Mouse (Mus musculus) thymus, postnatal 10 days (tissue): ENCODE measurements around the gene Tox4.
"Not testable (repeated sequence)": the region's sequence is repeated elsewhere in the genome, so short reads cannot be mapped to it uniquely, and the experiment has no call there.

Experiments
- DNase-seq, 2 experiments: peaks; one replicate each; pipeline ENCODE4 v3.0.0; 2021; ENCODE audit warnings: low spot score in 2 of 2

The Tox4 gene

DNA sequence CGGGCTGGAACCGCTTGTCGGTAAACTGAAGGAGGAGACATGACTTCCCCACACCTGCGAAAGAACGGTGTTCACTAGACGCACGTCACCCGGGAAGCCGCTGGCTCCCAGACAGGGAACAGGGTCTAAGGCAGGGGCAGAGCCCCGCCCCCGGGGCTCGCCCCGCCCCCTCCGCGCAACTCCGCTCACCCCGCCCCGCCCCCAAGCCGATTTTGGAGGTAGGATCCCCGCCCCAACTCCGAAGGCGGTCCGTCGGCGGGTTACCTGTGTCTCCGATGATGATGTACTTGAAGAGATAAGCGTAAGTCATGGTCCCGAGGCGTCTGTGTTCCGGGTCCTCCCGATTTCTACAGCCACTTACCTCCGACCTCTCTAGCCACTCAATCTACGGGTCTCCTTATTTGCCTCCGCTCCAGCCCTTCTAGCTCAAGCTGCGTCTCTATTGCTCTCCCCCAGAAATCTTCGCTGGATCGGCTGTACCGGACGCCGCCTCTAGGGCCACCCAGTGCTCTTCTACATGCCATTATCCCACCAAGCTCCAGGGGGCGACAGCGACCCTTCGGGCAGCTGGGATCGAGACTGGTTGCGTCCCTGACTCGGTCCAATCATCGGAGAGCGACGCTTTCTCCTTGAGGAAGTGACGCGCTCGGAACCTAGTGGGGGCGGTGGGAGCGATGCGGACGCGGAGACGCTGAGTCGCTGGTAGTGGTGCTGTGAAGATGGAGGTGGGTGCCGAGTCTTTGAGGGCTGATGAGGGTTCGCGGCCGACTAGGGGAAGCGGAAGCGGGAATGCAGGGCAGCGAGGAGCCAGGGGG, at the start of gene Tox4, which contains the start of gene Rab2b:
Tox4 (plus strand) TSS at position 215 of the 815 bp plus-strand sequence.
Rab2b (minus strand) TSS at position 614 of the 815 bp plus-strand sequence.
- DNase-seq = peak; percentile 97 to 99

DNA sequence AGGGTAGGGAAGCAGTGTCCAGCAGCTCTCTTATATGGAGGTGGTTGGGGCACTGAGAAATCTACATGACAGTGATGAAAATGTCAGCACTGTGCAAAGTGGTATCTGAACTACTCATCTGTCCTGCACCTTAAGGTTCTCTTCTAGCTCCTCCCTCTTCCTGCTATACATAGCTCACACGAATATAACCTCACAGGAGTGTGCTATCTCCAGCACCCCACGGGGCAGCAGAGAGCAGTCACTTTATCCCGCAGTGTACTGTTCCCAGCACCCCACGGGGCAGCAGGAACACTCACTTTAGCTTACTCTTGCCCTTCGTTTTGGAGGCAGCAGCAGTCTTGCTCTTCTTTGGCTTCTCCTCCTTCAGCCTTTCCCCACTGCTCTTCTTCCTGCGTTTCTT, 46.7 kb upstream of the Tox4 start:
- DNase-seq = no peak

GRCm38 (mm10) chr14:52235165-52235564, 43.8 kb upstream of the Tox4 start:
- no peak for DNase-seq

- no peak for DNase-seq
These were observed 42.7 kb upstream of the Tox4 start for GRCm38 (mm10) chr14:52236216-52236615.

DNA sequence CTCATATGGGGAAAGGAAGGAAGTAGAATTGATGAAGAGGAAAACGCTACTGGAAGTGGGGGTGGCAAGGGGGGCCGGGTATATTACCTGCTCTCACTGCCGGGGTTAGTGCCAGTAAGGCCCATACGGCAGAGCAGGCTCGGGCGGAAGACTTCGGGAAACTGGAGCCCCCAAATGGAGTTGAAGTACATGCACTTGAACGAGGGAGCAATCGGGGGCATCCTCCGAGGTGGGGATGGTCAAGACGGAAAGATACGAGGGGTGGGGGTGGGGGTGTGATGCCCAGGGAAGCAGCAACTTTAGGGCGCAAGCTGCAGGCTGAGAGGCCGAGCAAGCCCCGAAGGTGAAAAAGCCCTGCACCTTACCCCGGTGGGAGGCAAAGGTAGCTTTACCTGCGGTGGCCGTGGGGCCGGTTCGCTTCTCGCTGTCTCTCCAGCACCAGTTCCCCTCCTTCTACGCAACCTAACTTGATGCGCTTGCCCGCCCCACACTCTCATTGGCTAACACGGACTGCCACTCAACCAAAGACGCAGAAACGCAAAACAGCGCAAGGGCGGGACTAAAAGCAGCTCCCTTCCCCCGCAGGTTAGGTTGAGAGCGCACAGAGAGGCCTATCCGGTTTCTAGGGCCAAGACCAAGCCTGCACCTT, 34.8 kb upstream of the Tox4 start:
- peak; percentile 97 to 99 for DNase-seq

GRCm38 (mm10) chr14:52244690-52245042, 34.3 kb upstream of the Tox4 start:
- no peak for DNase-seq

DNA sequence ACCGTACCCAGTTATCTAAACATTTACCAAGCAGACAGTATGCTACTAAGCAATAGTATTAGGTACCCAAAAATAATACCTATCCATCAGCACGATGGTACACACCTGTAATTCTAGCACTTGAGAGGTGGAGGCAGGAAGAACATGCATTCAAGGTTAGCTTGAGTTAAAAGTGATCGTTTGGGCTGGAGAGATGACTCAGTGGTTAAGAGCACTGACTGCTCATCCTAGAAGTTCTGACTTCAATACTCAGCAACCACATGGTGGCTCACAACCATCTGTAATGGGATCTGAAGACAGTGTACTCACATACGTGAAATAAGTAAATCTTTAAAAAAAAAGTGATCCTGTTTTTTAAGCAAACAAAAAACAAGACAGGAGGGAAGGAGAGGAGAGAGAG, 32.8 kb upstream of the Tox4 start:
- no peak for DNase-seq

DNA sequence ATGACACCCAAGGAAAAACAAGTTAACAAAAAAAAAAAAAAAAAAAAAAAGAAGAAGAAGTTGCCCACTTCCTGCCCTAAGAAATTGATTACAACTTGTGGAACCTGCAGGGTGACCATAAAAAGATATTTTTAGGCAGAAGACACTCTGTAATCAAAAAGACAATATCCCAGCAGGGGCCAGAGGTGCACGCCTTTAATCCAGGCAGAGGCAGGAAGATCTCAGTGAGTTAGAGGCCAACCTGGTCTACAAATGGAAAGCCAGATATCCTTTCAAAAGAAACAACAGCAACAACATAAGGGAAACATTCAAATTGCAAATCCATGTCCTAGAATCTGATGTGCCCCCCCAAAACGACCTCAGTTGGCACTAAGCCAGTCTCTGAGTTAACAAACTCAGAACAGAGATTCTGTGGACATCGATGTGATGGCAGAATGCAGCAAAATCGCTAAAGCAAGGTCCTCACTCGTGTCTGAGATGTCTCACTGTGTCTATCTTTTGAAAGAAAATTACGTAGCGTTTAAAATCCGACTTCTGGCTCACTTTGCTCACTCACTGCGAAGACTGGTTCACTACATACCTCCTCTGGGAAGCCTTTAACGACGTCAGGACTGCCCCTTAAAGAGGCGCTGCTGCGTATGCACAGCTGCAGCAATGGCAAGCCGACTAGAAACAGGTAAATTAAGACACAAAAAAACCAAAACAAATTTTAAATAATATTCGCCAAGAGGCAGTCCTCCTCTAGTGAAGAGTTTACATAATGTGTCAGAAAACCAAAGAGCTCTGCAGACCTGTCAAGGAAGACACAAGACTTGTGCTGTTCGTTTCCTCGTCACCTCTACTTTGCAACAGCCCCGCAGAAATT, 22.4 kb upstream of the Tox4 start:
- DNase-seq = peak in 1 of 2 experiments; percentile 5

DNA sequence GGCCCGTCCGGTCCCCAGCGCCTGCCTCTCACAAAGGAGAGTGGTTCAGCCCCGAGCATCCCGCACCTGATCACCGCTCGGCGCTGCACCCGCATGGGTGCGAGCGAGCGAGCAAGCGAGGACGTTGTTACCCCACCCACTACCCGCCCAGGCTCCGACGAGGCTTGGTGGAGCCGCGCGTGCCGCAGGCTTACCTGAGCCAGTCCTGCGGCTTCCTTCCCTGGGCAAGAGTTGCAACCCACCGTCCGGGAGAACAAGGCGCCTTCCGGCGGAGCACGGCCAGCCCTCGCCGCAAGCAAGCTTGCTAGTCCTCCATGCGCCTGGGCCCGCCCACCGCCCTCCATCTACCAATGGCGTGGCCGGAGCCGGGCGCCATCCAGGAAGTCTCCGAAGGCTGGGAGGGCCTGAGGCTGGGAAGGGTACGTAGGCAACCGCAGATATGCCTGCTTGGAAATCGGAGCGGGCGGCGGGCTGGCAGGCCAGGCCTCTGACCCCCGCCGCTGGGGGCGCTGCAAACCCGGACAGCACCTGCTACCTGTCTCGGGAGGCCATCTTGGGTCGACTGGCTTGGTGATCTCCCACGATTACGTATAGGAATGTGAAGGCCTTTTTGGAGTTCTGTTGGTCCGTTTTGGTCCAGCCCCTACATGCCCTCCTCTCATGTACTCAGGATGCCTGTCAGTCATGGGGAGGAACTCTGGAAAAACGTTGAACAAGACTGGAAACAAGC, 21.3 kb upstream of the Tox4 start, which contains the start of gene Chd8:
Chd8 (minus strand) TSS at position 297 of the 730 bp plus-strand sequence.
- DNase-seq = peak; percentile 99

DNA sequence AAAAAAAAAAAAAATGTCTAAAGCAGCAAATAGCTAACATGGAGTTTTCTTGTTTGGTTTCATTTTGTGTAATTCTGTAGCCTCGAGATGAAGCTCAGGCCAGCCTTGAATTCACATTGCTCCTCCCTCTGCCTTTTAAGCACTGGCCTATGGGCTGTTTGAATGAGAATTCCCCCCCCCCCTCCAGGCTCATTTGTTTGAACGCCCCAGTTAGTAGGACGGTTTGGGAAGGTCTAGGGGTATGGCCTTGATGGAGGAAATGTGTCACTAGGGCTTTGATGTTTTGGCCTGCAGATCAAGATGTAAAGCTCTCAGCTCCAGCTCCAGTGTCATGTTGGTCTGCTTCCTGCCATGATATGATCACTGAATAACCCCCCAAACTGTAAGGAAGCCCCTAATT, 6.2 kb upstream of the Tox4 start:
- DNase-seq = no peak

DNA sequence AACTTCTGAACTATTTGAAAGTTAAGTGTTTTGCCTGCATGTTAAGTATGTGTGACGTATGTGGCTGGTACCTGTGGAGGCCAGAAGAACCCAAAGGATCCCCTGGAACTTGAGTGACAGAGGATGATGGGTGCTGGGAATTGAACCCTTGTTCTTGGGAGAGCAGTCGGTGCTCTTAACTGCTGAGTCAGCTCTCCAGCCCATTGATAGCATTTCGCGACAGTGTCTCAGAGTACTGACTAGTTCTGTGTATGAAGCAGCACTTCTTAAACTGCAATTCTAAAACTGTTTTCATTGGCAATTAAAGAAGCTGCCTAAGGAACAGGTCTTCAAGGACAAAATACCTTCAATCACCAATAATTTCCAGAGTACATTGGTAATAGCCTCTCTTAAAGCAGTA, 1.7 kb upstream of the Tox4 start:
- no peak for DNase-seq

DNA sequence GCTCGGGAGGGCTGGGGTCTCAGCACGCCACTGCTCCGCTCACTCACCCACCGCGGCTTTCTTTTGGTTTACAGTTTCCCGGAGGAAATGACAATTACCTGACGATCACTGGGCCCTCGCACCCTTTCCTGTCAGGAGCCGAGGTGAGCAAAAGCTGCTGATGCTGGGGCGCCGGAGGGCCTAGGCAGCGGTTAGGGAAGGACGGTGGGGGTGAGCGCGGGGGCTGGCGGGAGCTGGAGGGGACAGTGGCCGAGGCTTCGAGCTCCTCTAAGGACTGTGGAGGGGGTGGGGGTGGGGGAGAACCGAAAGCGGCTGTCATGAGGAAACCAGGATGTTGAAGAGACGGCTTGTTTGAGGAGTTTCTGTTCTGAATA, 788 bp downstream of the Tox4 start:
- no peak for DNase-seq

GRCm38 (mm10) chr14:52283629-52284028, 4.7 kb downstream of the Tox4 start:
- DNase-seq = no peak

- DNase-seq = no peak
These were observed 5.2 kb downstream of the Tox4 start for GRCm38 (mm10) chr14:52284191-52284590.

DNA sequence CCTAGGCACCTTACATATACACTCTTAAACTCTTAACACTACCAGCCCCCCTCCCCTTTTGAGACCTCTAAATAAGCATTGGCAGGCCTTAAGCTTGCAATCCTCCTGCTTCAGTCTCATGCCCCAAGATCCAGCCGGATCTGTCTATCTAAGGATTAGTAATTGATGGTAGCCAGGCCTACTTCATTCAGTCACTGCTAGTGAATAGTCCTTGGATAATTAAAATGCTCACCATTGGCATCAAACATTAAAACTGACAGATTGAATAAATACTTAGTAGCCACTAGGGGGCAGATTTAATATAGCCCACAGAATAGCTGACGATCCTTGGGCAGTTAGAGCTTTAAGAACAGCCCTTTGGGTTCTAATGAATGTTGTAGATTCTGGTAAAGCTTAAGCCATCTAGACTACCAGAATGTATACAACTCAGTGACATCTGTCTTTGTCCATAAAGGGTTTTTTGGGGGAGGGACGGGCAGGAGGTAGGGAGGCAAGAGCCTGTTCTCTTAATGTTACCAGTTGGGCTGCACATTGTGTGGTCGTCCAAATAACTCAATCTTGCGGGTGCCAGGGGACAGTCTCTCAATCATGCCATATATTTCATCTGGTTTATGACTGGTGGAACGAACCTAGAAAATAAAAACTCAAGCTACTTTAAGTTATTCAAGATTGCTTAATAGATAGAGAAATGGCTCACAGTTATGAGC, 16.8 kb downstream of the Tox4 start:
- no peak for DNase-seq

GRCm38 (mm10) chr14:52303517-52303916, 24.6 kb downstream of the Tox4 start:
- not testable (repeated sequence) for DNase-seq

GRCm38 (mm10) chr14:52304644-52305271, 25.8 kb downstream of the Tox4 start, which contains the start of gene Mettl3:
Mettl3 (minus strand) TSS chr14:52305128.
- peak; percentile 78 to 86 for DNase-seq

DNA sequence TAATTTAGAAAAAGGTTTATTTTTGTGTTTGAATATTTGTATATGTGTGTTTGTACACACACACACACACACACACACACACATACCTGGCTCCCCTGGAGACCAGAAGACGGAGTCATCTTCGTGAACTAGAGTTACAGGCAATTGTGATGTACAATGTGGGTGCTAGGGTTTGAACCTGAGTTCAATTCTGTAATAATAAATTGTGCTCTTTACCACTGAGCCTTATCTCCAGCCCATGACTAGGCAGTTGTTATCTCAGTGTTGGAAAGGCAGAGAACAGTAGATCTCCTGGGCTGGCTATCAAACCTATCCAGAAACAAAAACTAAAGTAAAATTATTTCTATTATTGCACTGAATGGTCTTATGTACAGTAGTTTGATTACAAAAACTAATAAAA, 27.2 kb downstream of the Tox4 start:
- DNase-seq = no peak

DNA sequence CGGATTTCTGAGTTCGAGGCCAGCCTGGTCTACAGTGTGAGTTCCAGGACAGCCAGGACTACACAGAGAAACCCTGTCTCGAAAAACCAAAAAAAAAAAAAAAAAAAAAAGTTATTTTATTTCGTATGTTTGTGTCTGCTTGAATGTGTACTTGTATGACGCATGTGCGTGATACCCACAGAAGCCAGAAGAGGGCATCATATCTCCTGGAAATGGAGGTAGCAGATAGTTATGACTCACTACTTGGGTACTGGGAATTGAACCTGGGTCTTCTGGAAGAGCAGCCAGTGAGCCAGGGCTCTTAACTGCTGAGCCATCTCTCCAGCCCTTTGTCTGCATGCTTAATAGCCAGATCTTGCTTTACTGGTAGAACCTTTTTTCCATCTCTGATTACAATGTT, 31.4 kb downstream of the Tox4 start:
- not testable (repeated sequence) for DNase-seq

- no peak for DNase-seq
These were observed 32.0 kb downstream of the Tox4 start for GRCm38 (mm10) chr14:52310906-52311305.
